Mouse (Mus musculus) thymus, postnatal 10 days (tissue): ENCODE data around the gene Cand2.
A peak's percentile ranks its signal among the peaks of the same experiment; 100 is the strongest.

ENCODE experiments used
- DNase-seq, 2 experiments: peaks; one replicate each; pipeline ENCODE4 v3.0.0; 2021; ENCODE audit warnings: low spot score in 2 of 2

Gene Cand2

GRCm38 (mm10) chr6:115773966-115774413 is 348 bp upstream of the Cand2 start:
- peak in 1 of 2 experiments; percentile 33 for DNase-seq

GRCm38 (mm10) chr6:115775838-115776237 is 1.5 kb downstream of the Cand2 start:
- no peak for DNase-seq

- no peak for DNase-seq
Measured at GRCm38 (mm10) chr6:115776363-115776762, 2.0 kb downstream of the Cand2 start.

- DNase-seq: no peak
Measured at GRCm38 (mm10) chr6:115782781-115783180, 8.4 kb downstream of the Cand2 start.

- DNase-seq: no peak
Measured at GRCm38 (mm10) chr6:115791016-115791415, 16.7 kb downstream of the Cand2 start.

GRCm38 (mm10) chr6:115791842-115792686 is 17.7 kb downstream of the Cand2 start:
- no peak for DNase-seq

GRCm38 (mm10) chr6:115792691-115793215 is 18.4 kb downstream of the Cand2 start:
- no peak for DNase-seq

- DNase-seq: no peak
Measured at GRCm38 (mm10) chr6:115801811-115802210, 27.5 kb downstream of the Cand2 start.

- peak; percentile 42 to 53 for DNase-seq
Measured at GRCm38 (mm10) chr6:115803541-115804382, 29.4 kb downstream of the Cand2 start.

GRCm38 (mm10) chr6:115804432-115805192 is 30.3 kb downstream of the Cand2 start:
- no peak for DNase-seq

GRCm38 (mm10) chr6:115807464-115808195 is 33.3 kb downstream of the Cand2 start:
- no peak for DNase-seq

- no peak for DNase-seq
Measured at GRCm38 (mm10) chr6:115808196-115808487, 33.8 kb downstream of the Cand2 start.

- DNase-seq: peak; percentile 69 to 82
Measured at GRCm38 (mm10) chr6:115808488-115809231, 34.3 kb downstream of the Cand2 start, which contains the start of gene Rpl32. Rpl32 (minus strand) TSS chr6:115808747.

- DNase-seq: no peak
Measured at GRCm38 (mm10) chr6:115811606-115812005, 37.3 kb downstream of the Cand2 start.

GRCm38 (mm10) chr6:115814104-115814503 is 39.8 kb downstream of the Cand2 start:
- DNase-seq: peak in 1 of 2 experiments; percentile 49

GRCm38 (mm10) chr6:115815041-115815440 is 40.7 kb downstream of the Cand2 start:
- no peak for DNase-seq

- DNase-seq: no peak
Measured at GRCm38 (mm10) chr6:115818129-115818528, 43.8 kb downstream of the Cand2 start.

- DNase-seq: no peak
Measured at GRCm38 (mm10) chr6:115821216-115821993, 47.1 kb downstream of the Cand2 start.

GRCm38 (mm10) chr6:115823850-115824464 is 49.6 kb downstream of the Cand2 start:
- peak; percentile 67 to 79 for DNase-seq
